ENCODE assay signal across 12 mouse cellular contexts in genomic region chr13:55022715-55023114, GRCm38 (mm10). TPM values are rescaled to one million over a fixed set of nuclear protein-coding genes. Genes with fewer than 3 reads are reported as not detected.
DNase-seq lines count a peak whose midpoint lies in the region; ATAC-seq and TF ChIP-seq lines count a peak whose summit lies in the region.
"Had no signal": no experiment of that assay in that cellular context is flagged by ENCODE, and none has a peak within 500 bp of the region (broad histone marks: within the 10 kb centered on the region; RNA-seq: fewer than 3 reads in every experiment).

No protein-coding gene starts in this region.

- no peaks in the 10 kb centered on the region for H3K27me3 ChIP-seq in stomach, embryonic 16.5 days (ENCODE audit: control insufficient read depth, insufficient read depth, low read length)
- H3K27me3 ChIP-seq in stomach, postnatal 0 days (ENCODE audit: control insufficient read depth, insufficient read depth, low read length), result no peaks in the 10 kb centered on the region
- no peaks in the 10 kb centered on the region for H3K27me3 ChIP-seq in liver, postnatal 0 days (ENCODE audit: insufficient read depth, low read length)
- no peaks in the 10 kb centered on the region for H3K27me3 ChIP-seq in hindbrain, postnatal 0 days (ENCODE audit: insufficient read depth, low read length)
- H3K27me3 ChIP-seq: embryonic facial prominence, embryonic 12.5 days had no signal

- DNase-seq in gastrocnemius, adult 2 months, result no peak
- no peak for DNase-seq in gastrocnemius, postnatal 4 days (ENCODE audit: low spot score in 2 of 2)
- no peak for DNase-seq in stomach, postnatal 0 days (ENCODE audit: low spot score)
- DNase-seq in liver, postnatal 0 days, result peak; percentile 31
- DNase-seq in yolk sac, embryonic 10.5 days (ENCODE audit: low spot score), result no peak
- no peak for DNase-seq in hindbrain, postnatal 0 days (ENCODE audit: low spot score)
- DNase-seq in layer of hippocampus, adult 2 months (ENCODE audit: low spot score in 2 of 2), result no peak
- DNase-seq: gastrocnemius, postnatal 36 days; thymus, postnatal 25 days had no signal

- no peaks in the 10 kb centered on the region for H3K4me1 ChIP-seq in stomach, embryonic 16.5 days (ENCODE audit: control insufficient read depth, insufficient read depth, low read length)
- no peaks in the 10 kb centered on the region for H3K4me1 ChIP-seq in stomach, postnatal 0 days (replicated peaks; ENCODE audit: control insufficient read depth, insufficient read depth)
- peaks cover 14% of the 10 kb centered on the region for H3K4me1 ChIP-seq in liver, postnatal 0 days (ENCODE audit: insufficient read depth)
- H3K4me1 ChIP-seq in hindbrain, postnatal 0 days (ENCODE audit: insufficient read depth, low read length), result no peaks in the 10 kb centered on the region
- H3K4me1 ChIP-seq: embryonic facial prominence, embryonic 12.5 days had no signal

- H3K4me3 ChIP-seq in gastrocnemius, adult 2 months, result peak overlapping the region; percentile 23; the same call in 1 of the 2 replicates
- no peak overlapping the region for H3K4me3 ChIP-seq in stomach, embryonic 16.5 days (replicated peaks; ENCODE audit: low read length)
- no peak overlapping the region for H3K4me3 ChIP-seq in stomach, postnatal 0 days (ENCODE audit: low read depth, low read length)
- H3K4me3 ChIP-seq in liver, postnatal 0 days (ENCODE audit: low read depth, low read length), result no peak overlapping the region
- no peak overlapping the region for H3K4me3 ChIP-seq in hindbrain, postnatal 0 days (ENCODE audit: low read length)
- H3K4me3 ChIP-seq in layer of hippocampus, adult 2 months, result no peak overlapping the region
- H3K4me3 ChIP-seq: embryonic facial prominence, embryonic 12.5 days had no signal

- H3K9me3 ChIP-seq in stomach, embryonic 16.5 days (replicated peaks; ENCODE audit: control insufficient read depth, low read length), result no peaks in the 10 kb centered on the region
- no peaks in the 10 kb centered on the region for H3K9me3 ChIP-seq in stomach, postnatal 0 days (ENCODE audit: control insufficient read depth, low read length)
- H3K9me3 ChIP-seq in liver, postnatal 0 days (ENCODE audit: low read length), result no peaks in the 10 kb centered on the region
- no peaks in the 10 kb centered on the region for H3K9me3 ChIP-seq in hindbrain, postnatal 0 days (ENCODE audit: low read length)
- H3K9me3 ChIP-seq: embryonic facial prominence, embryonic 12.5 days had no signal

- intact Hi-C loops in gastrocnemius, adult 2 months (cut with DNase I), result no loop called here

- TF ChIP-seq CTCF in gastrocnemius, adult 2 months (IDR thresholded peaks at IDR 0.05), result no peak
- no peak for TF ChIP-seq CTCF in stomach, postnatal 0 days (IDR thresholded peaks at IDR 0.05; ENCODE audit: low read depth)
- no peak for TF ChIP-seq CTCF in liver, postnatal 0 days (IDR thresholded peaks at IDR 0.05; ENCODE audit: low read depth)
- TF ChIP-seq CTCF in hindbrain, postnatal 0 days (IDR thresholded peaks at IDR 0.05; ENCODE audit: low read depth), result no peak
- no peak for TF ChIP-seq CTCF in layer of hippocampus, adult 2 months (conservative IDR thresholded peaks at IDR 0.05)

- 0 out of 2 replicates have a peak overlapping the region, but pooled peaks have one; percentile 12 for H3K27ac ChIP-seq in gastrocnemius, adult 2 months
- 0 out of 2 replicates have a peak overlapping the region, but pooled peaks have one; percentile 15 for H3K27ac ChIP-seq in stomach, embryonic 16.5 days (ENCODE audit: low read length)
- H3K27ac ChIP-seq in stomach, postnatal 0 days (replicated peaks), result no peak overlapping the region
- peak overlapping the region; percentile 60 for H3K27ac ChIP-seq in liver, postnatal 0 days (ENCODE audit: low read depth)
- H3K27ac ChIP-seq in hindbrain, postnatal 0 days, result no peak overlapping the region
- H3K27ac ChIP-seq in layer of hippocampus, adult 2 months, result no peak overlapping the region
- H3K27ac ChIP-seq: embryonic facial prominence, embryonic 12.5 days had no signal

- TF ChIP-seq EP300 in stomach, postnatal 0 days (optimal IDR thresholded peaks at IDR 0.05), result no peak
- TF ChIP-seq EP300 in liver, postnatal 0 days (IDR thresholded peaks at IDR 0.05; ENCODE audit: low read depth), result no peak

- WGBS in stomach, embryonic 16.5 days, result 64% methylated on average over 9 of the region's 9 CpGs
- WGBS in stomach, postnatal 0 days, result 59% methylated on average over 9 of the region's 9 CpGs
- 52% methylated on average over 9 of the region's 9 CpGs for WGBS in liver, postnatal 0 days (ENCODE audit: insufficient replicate concordance)
- WGBS in hindbrain, postnatal 0 days, result 67% methylated on average over 9 of the region's 9 CpGs

- ATAC-seq in stomach, embryonic 16.5 days (ENCODE audit: insufficient read depth, low FRiP score), result no peak
- ATAC-seq in stomach, postnatal 0 days (ENCODE audit: low FRiP score, low TSS enrichment), result no peak
- peak; percentile 51 for ATAC-seq in liver, postnatal 0 days
- ATAC-seq in hindbrain, postnatal 0 days, result no peak

- H3K36me3 ChIP-seq in stomach, embryonic 16.5 days (ENCODE audit: control insufficient read depth, insufficient read depth, low read length), result no peaks in the 10 kb centered on the region
- no peaks in the 10 kb centered on the region for H3K36me3 ChIP-seq in stomach, postnatal 0 days (ENCODE audit: control insufficient read depth, insufficient read depth, low read length)
- H3K36me3 ChIP-seq in liver, postnatal 0 days (replicated peaks; ENCODE audit: insufficient read depth, low read length), result 0 out of 2 replicates have a peak, but pooled peaks cover 2% of the 10 kb centered on the region
- H3K36me3 ChIP-seq in hindbrain, postnatal 0 days (ENCODE audit: insufficient read depth, low read length), result no peaks in the 10 kb centered on the region

- H3K4me2 ChIP-seq in stomach, embryonic 16.5 days (ENCODE audit: low read depth, low read length), result no peak overlapping the region
- no peak overlapping the region for H3K4me2 ChIP-seq in stomach, postnatal 0 days (replicated peaks; ENCODE audit: low read depth)
- H3K4me2 ChIP-seq in liver, postnatal 0 days (ENCODE audit: low read depth, low read length), result peak overlapping the region; percentile 37
- H3K4me2 ChIP-seq in hindbrain, postnatal 0 days (ENCODE audit: low read depth, low read length), result no peak overlapping the region
- H3K4me2 ChIP-seq: embryonic facial prominence, embryonic 12.5 days had no signal

- H3K9ac ChIP-seq in stomach, embryonic 16.5 days (ENCODE audit: low read length), result no peak overlapping the region
- no peak overlapping the region for H3K9ac ChIP-seq in stomach, postnatal 0 days (ENCODE audit: low read length)
- no peak overlapping the region for H3K9ac ChIP-seq in liver, postnatal 0 days (replicated peaks)
- no peak overlapping the region for H3K9ac ChIP-seq in hindbrain, postnatal 0 days (replicated peaks; ENCODE audit: low read length)
- H3K9ac ChIP-seq: embryonic facial prominence, embryonic 12.5 days had no signal

RNA-seq across cellular contexts. Expression of gene Hk3, which starts 1.5 kb away (rescaled TPM):
- total RNA-seq in gastrocnemius, adult 2 months (2021), result under 1 TPM; 0.23 to 0.25 TPM
- total RNA-seq in gastrocnemius, postnatal 4 days (2021), result 1 to 10 TPM; 2.3 to 2.8 TPM
- 2.6 and 2.9 TPM in 2 replicates for polyA plus RNA-seq in stomach, embryonic 16.5 days (2015; fragmentation: Nextera tagmentation; extraction: Ambion mirVana)
- polyA plus RNA-seq in stomach, postnatal 0 days (2015; fragmentation: Nextera tagmentation; extraction: Ambion mirVana), result 0.69 TPM in 2 replicates
- polyA plus RNA-seq in liver, postnatal 0 days (2015; fragmentation: Nextera tagmentation; extraction: Ambion mirVana), result 5.2 and 6.5 TPM in 2 replicates
- total RNA-seq in hindbrain, postnatal 0 days (2014; rRNA removed), result 1.7 and 1.9 TPM in 2 replicates
- 0.78 and 1.1 TPM in 2 replicates for polyA plus RNA-seq in hindbrain, postnatal 0 days (2015; fragmentation: Nextera tagmentation; extraction: Ambion mirVana)
- 1 to 10 TPM; 1.1 to 1.3 TPM for total RNA-seq in layer of hippocampus, adult 2 months (2021)
- polyA plus RNA-seq: C2C12 had no signal

Comparison
In these comparisons a context has a peak if more than half of its experiments do, and no peak if none do; other contexts are left out.
1. H3K27ac ChIP-seq: peak in gastrocnemius, adult 2 months (single experiment), stomach, embryonic 16.5 days (single experiment) and liver, postnatal 0 days (single experiment); none in stomach, postnatal 0 days (single experiment), hindbrain, postnatal 0 days (single experiment) and layer of hippocampus, adult 2 months (single experiment).